Mouse (Mus musculus): Measurements from ENCODE around the gene Adcy6. TPM values are rescaled to one million over a fixed set of nuclear protein-coding genes. Genes with fewer than 3 reads are reported as not detected.
"Not testable (repeated sequence)": the region's sequence is repeated elsewhere in the genome, so short reads cannot be mapped to it uniquely, and the experiment has no call there.

Gene Adcy6
- total RNA-seq, 4 experiments from 2014 or later = 136 to 213 (median 183) TPM

GRCm38 (mm10) chr15:98602191-98602881 lies 7.5 kb downstream of the Adcy6 start:
- peak; percentile 82 for DNase-seq (ENCODE audit: low spot score)

- no peak for DNase-seq (ENCODE audit: low spot score)
These were observed 8.1 kb downstream of the Adcy6 start for GRCm38 (mm10) chr15:98601832-98602190.

GRCm38 (mm10) chr15:98600036-98600709 lies 9.7 kb downstream of the Adcy6 start:
- no peak for DNase-seq (ENCODE audit: low spot score)

GRCm38 (mm10) chr15:98596609-98597008 lies 13.3 kb downstream of the Adcy6 start:
- DNase-seq (ENCODE audit: low spot score) = no peak

GRCm38 (mm10) chr15:98595049-98595448 lies 14.8 kb downstream of the Adcy6 start:
- DNase-seq (ENCODE audit: low spot score) = no peak

GRCm38 (mm10) chr15:98594193-98594592 lies 15.7 kb downstream of the Adcy6 start:
- no peak for DNase-seq (ENCODE audit: low spot score)

GRCm38 (mm10) chr15:98591396-98591795 lies 18.5 kb downstream of the Adcy6 start:
- no peak for DNase-seq (ENCODE audit: low spot score)

- no peak for DNase-seq (ENCODE audit: low spot score)
These were observed 20.1 kb downstream of the Adcy6 start for GRCm38 (mm10) chr15:98589640-98590336.

- DNase-seq (ENCODE audit: low spot score) = no peak
These were observed 22.1 kb downstream of the Adcy6 start for GRCm38 (mm10) chr15:98587751-98588150.

GRCm38 (mm10) chr15:98586141-98586540 lies 23.7 kb downstream of the Adcy6 start:
- DNase-seq (ENCODE audit: low spot score) = not testable (repeated sequence)

- DNase-seq (ENCODE audit: low spot score) = no peak
These were observed 24.5 kb downstream of the Adcy6 start for GRCm38 (mm10) chr15:98585421-98585820.

GRCm38 (mm10) chr15:98582996-98583395 lies 26.9 kb downstream of the Adcy6 start:
- no peak for DNase-seq (ENCODE audit: low spot score)

- DNase-seq (ENCODE audit: low spot score) = no peak
These were observed 27.5 kb downstream of the Adcy6 start for GRCm38 (mm10) chr15:98582410-98582809.

GRCm38 (mm10) chr15:98579795-98580464 lies 29.9 kb downstream of the Adcy6 start:
- DNase-seq (ENCODE audit: low spot score) = peak; percentile 83

GRCm38 (mm10) chr15:98579310-98579709 lies 30.6 kb downstream of the Adcy6 start:
- DNase-seq (ENCODE audit: low spot score) = no peak

GRCm38 (mm10) chr15:98573293-98573692 lies 36.6 kb downstream of the Adcy6 start:
- DNase-seq (ENCODE audit: low spot score) = no peak

- DNase-seq (ENCODE audit: low spot score) = no peak
These were observed 38.9 kb downstream of the Adcy6 start, which contains the start of the genes Ccnt1 and 4930415O20Rik for GRCm38 (mm10) chr15:98570873-98571538. Gene Ccnt1, minus strand, starts transcription at chr15:98570923. Gene 4930415O20Rik, plus strand, starts transcription at chr15:98571004.

GRCm38 (mm10) chr15:98569795-98570365 lies 40.0 kb downstream of the Adcy6 start:
- no peak for DNase-seq (ENCODE audit: low spot score)

- DNase-seq (ENCODE audit: low spot score) = no peak
These were observed 40.7 kb downstream of the Adcy6 start for GRCm38 (mm10) chr15:98569216-98569615.

GRCm38 (mm10) chr15:98568256-98569033 lies 41.4 kb downstream of the Adcy6 start:
- no peak for DNase-seq (ENCODE audit: low spot score)

All from heart, adult 8-10 months (tissue).